Mouse (Mus musculus) G1E (cell line): ENCODE data around the gene Socs3.

Experiments used
- CTCF ChIP-seq: IDR thresholded peaks from 2 replicates; pipeline ENCODE4 v1.5.1; 2012; ENCODE audit warnings: low read depth, low read length, inconsistent platforms, mixed read lengths
- TAL1 ChIP-seq: conservative IDR thresholded peaks from 2 replicates; pipeline ENCODE4 v1.6.1; 2012; ENCODE audit warnings: low read depth, low read length, inconsistent platforms, mixed read lengths

- TF ChIP-seq CTCF: no peak
- TF ChIP-seq TAL1: no peak
Observed at GRCm38 (mm10) chr11:117923279-117923678, 46.6 kb downstream of the Socs3 start.
